Mouse (Mus musculus): ENCODE results near the gene Cyyr1.

GRCm38 (mm10) chr16:85446306-85446705 lies 106.9 kb downstream of the Cyyr1 start:
- TF ChIP-seq CTCF (IDR thresholded peaks at IDR 0.05; ENCODE audit: low read depth) (no peak), EP300 (IDR thresholded peaks at IDR 0.05; ENCODE audit: low read depth) (no peak)
